Mouse (Mus musculus): ENCODE measurements around the gene Khdc4. TPM values are rescaled to one million over a fixed set of nuclear protein-coding genes. Genes with fewer than 3 reads are reported as not detected.

Gene Khdc4
- polyA plus RNA-seq, 1 experiment from 2014 or later, result 92.9 TPM

DNA sequence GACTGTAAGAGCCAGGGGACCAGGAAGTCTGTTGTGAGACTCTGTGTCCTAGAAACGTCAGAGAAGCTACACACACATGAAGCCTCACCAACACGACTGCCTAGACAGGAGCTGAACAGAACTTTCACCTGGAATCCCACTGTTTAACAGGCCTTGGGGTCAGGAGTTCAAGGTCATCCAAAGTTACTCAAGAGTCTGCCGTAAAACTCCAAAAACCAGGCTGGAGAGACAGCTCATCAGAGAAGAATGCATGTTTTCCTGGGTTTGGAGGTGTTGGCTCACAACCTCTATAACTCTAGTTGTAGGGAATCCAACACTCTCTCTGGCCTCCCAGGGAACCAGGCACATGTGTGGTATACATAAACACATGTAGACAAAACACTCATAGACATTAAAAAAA is 69.9 kb downstream of the Khdc4 start:
- Histone ChIP-seq H3K9ac (no peak overlapping the region), H3K27me3 (replicated peaks) (no peaks in the 10 kb centered on the region), H3K27ac (peak overlapping the region; percentile 78; the same call in 1 of the 2 replicates), H3K9me3 (no peaks in the 10 kb centered on the region), H3K4me2 (no peak overlapping the region), H3K4me1 (peaks cover 42% of the 10 kb centered on the region), H3K36me3 (replicated peaks) (peaks cover 27% of the 10 kb centered on the region), H3K4me3 (no peak overlapping the region)
- 76% methylated on average over 3 of the region's 3 CpGs for WGBS
- no peak for ATAC-seq (replicated peaks)

DNA sequence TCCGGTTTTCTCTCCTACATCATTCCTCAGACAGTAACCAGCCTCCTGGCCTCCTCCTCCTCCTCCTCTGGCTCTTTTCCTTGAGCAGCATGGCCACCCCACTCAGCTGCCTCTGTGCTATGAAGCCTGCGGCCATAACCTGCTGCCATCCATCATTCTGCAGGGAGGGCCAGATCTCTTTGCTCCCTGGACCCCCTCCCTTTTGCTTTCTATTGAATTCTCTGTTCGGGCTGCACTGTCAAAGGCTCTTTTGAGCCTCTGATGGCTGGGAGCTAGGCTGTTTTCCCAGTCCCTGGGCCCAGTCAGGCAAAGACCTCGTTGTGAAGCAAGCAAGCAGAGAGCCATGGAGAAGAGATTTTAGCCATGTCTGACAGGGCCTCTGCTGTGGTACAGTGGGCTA is 70.7 kb downstream of the Khdc4 start:
- no peak overlapping the region for H3K9ac ChIP-seq
- H3K4me1 ChIP-seq, result peaks cover 42% of the 10 kb centered on the region
- no peak overlapping the region for H3K4me2 ChIP-seq
- H3K9me3 ChIP-seq, result no peaks in the 10 kb centered on the region
- peaks cover 29% of the 10 kb centered on the region for H3K36me3 ChIP-seq (replicated peaks)
- no peaks in the 10 kb centered on the region for H3K27me3 ChIP-seq (replicated peaks)
- WGBS, result 27% methylated on average over 4 of the region's 4 CpGs
- H3K4me3 ChIP-seq, result no peak overlapping the region
- peak overlapping the region; percentile 78 for H3K27ac ChIP-seq
- ATAC-seq (replicated peaks), result no peak

DNA sequence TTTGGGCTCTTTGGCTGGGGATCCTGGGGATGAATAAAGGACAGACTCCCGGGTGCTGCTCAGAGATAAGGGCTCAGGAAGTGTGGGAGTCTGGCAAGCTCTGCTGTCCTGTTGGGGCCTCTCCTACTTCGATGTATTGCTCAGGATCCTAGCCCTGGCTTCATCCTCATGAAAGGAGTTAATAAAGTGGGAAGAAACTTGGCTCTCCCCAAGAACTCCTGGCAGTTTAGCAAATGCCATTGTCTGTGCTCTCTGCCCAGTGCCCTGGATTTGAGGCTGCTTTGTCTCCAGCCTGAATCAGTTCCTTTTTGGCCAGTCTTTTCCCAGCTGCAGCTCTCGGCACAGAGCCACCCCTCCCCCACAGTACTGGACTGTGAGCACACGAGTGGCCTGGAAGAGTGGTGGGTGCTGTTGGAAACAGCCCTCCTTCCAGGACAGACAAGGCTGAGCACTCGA is 72.5 kb downstream of the Khdc4 start:
- peak overlapping the region; percentile 78 for H3K27ac ChIP-seq
- H3K4me2 ChIP-seq, result peak overlapping the region; percentile 13; the same call in 1 of the 2 replicates
- H3K4me3 ChIP-seq, result no peak overlapping the region
- peak overlapping the region; percentile 9; the same call in 1 of the 2 replicates for H3K9ac ChIP-seq
- H3K27me3 ChIP-seq (replicated peaks), result no peaks in the 10 kb centered on the region
- H3K4me1 ChIP-seq, result peaks cover 48% of the 10 kb centered on the region
- peak; percentile 83 for ATAC-seq (replicated peaks)
- 2% methylated on average over 5 of the region's 5 CpGs for WGBS
- no peaks in the 10 kb centered on the region for H3K9me3 ChIP-seq
- peaks cover 26% of the 10 kb centered on the region; the same call in 1 of the 2 replicates for H3K36me3 ChIP-seq (replicated peaks)

DNA sequence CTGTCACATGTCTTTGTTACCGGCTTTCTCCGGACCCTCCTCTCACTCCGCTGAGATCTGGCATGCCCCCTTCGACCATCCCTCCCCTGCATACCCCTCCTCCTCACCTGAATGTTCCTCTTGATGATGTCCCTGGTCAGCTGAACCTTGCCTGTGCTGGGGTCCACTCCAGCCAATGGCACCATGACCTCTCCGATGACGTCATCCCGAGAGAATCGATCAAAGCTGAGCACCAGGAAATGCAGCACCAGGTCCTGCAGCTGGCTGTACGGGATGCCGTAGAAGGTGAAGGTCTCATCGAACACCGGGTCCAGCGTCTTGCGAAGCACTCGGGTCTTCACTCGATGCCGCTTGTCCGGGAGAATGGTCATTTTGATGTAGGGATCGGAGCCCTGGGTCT is 76.0 kb downstream of the Khdc4 start:
- Histone ChIP-seq H3K27ac (no peak overlapping the region), H3K4me1 (peaks cover 32% of the 10 kb centered on the region)
- no peak for ATAC-seq (replicated peaks)

DNA sequence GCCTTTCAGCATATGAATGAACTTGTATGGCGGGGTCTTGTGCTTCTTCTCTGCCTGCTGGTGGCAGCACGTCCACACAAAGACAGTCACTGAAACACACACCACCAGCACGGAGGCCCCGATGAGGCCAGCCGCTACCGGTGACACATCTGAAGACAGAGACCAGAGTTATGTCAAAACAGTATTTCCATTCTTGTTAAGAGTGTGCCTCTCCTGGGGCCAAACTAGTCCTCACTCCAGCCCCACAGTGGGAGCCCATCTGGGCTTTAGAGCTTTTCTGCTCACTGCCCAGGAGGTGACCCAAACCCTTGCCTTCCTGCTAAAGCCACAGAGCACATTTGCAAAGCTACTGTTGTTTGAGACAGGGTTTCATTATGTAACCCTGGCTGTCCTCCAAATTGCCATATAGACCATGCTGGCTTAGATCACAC is 76.8 kb downstream of the Khdc4 start:
- 38% methylated on average over 6 of the region's 6 CpGs for WGBS
- no peak overlapping the region for H3K4me2 ChIP-seq
- no peaks in the 10 kb centered on the region for H3K9me3 ChIP-seq
- ATAC-seq (replicated peaks), result no peak
- H3K36me3 ChIP-seq (replicated peaks), result peaks cover 33% of the 10 kb centered on the region; the same call in 1 of the 2 replicates
- H3K4me3 ChIP-seq, result no peak overlapping the region
- H3K4me1 ChIP-seq, result peaks cover 24% of the 10 kb centered on the region
- peak overlapping the region; percentile 25; the same call in 1 of the 2 replicates for H3K9ac ChIP-seq
- no peaks in the 10 kb centered on the region for H3K27me3 ChIP-seq (replicated peaks)
- 0 out of 2 replicates have a peak overlapping the region, but pooled peaks have one; percentile 38 for H3K27ac ChIP-seq

More for the DNA sequence above, 76.0 kb downstream of the Khdc4 start:
- WGBS, result 95% methylated on average over 19 of the region's 19 CpGs
- Histone ChIP-seq H3K4me3 (no peak overlapping the region), H3K27me3 (replicated peaks) (no peaks in the 10 kb centered on the region), H3K9ac (no peak overlapping the region), H3K4me2 (no peak overlapping the region), H3K9me3 (no peaks in the 10 kb centered on the region), H3K36me3 (replicated peaks) (peaks cover 33% of the 10 kb centered on the region; the same call in 1 of the 2 replicates)

Other genes with a start within 250 kb of the Khdc4 start
- gene Sema4a, start 224.6 kb upstream of the Khdc4 start, polyA plus RNA-seq (2015; fragmentation: Nextera tagmentation; extraction: Ambion mirVana), result 39.1 and 39.3 TPM in 2 replicates
- gene Lmna, start 175.8 kb upstream of the Khdc4 start, polyA plus RNA-seq (2015; fragmentation: Nextera tagmentation; extraction: Ambion mirVana), result 51.1 and 51.6 TPM in 2 replicates
- gene Mex3a, start 153.4 kb upstream of the Khdc4 start, polyA plus RNA-seq (2015; fragmentation: Nextera tagmentation; extraction: Ambion mirVana), result 37.0 and 37.7 TPM in 2 replicates
- gene Rab25, start 137.5 kb upstream of the Khdc4 start, polyA plus RNA-seq (2015; fragmentation: Nextera tagmentation; extraction: Ambion mirVana), result 0.41 and 1.3 TPM in 2 replicates
- 206 and 232 TPM in 2 replicates for gene Lamtor2, start 132.7 kb upstream of the Khdc4 start, polyA plus RNA-seq (2015; fragmentation: Nextera tagmentation; extraction: Ambion mirVana)
- gene Ubqln4, start 132.0 kb upstream of the Khdc4 start, polyA plus RNA-seq (2015; fragmentation: Nextera tagmentation; extraction: Ambion mirVana), result 45.9 and 48.0 TPM in 2 replicates
- 133 and 143 TPM in 2 replicates for gene Ssr2, start 109.9 kb upstream of the Khdc4 start, polyA plus RNA-seq (2015; fragmentation: Nextera tagmentation; extraction: Ambion mirVana)
- gene Arhgef2, start 79.8 kb upstream of the Khdc4 start, polyA plus RNA-seq (2015; fragmentation: Nextera tagmentation; extraction: Ambion mirVana), result 138 and 145 TPM in 2 replicates
- gene Rxfp4, start 32.7 kb upstream of the Khdc4 start, polyA plus RNA-seq (2015; fragmentation: Nextera tagmentation; extraction: Ambion mirVana), result not detected in 2 replicates
- gene Rit1, start 31.0 kb downstream of the Khdc4 start, polyA plus RNA-seq (2015; fragmentation: Nextera tagmentation; extraction: Ambion mirVana), result 62.0 and 64.0 TPM in 2 replicates
- 204 and 208 TPM in 2 replicates for gene Syt11, start 89.4 kb downstream of the Khdc4 start, polyA plus RNA-seq (2015; fragmentation: Nextera tagmentation; extraction: Ambion mirVana)
- gene Gon4l, start 149.4 kb downstream of the Khdc4 start, polyA plus RNA-seq (2015; fragmentation: Nextera tagmentation; extraction: Ambion mirVana), result 13.8 and 14.6 TPM in 2 replicates
- 49.5 and 52.2 TPM in 2 replicates for gene Msto1, start 228.2 kb downstream of the Khdc4 start, polyA plus RNA-seq (2015; fragmentation: Nextera tagmentation; extraction: Ambion mirVana)